Mouse (Mus musculus): ENCODE data around the gene Nup214. TPM values are rescaled to one million over a fixed set of nuclear protein-coding genes. Genes with fewer than 3 reads are reported as not detected.
"Not testable (repeated sequence)": the region's sequence is repeated elsewhere in the genome, so short reads cannot be mapped to it uniquely, and the experiment has no call there.

The Nup214 gene
- polyA plus RNA-seq, 1 experiment from 2014 or later, result 63.7 TPM

GRCm38 (mm10) chr2:32024372-32024771, 50.1 kb downstream of the Nup214 start:
- no peak overlapping the region for H3K4me2 ChIP-seq (replicated peaks)
- 89% methylated on average over 4 of the region's 4 CpGs for WGBS
- H3K9me3 ChIP-seq, result no peaks in the 10 kb centered on the region
- H3K4me1 ChIP-seq, result no peaks in the 10 kb centered on the region
- no peak overlapping the region for H3K4me3 ChIP-seq
- H3K9ac ChIP-seq, result no peak overlapping the region
- no peak for ATAC-seq (ENCODE audit: low FRiP score, low read depth)
- H3K27ac ChIP-seq, result no peak overlapping the region
- H3K27me3 ChIP-seq (replicated peaks), result no peaks in the 10 kb centered on the region
- peaks cover 88% of the 10 kb centered on the region for H3K36me3 ChIP-seq

DNA sequence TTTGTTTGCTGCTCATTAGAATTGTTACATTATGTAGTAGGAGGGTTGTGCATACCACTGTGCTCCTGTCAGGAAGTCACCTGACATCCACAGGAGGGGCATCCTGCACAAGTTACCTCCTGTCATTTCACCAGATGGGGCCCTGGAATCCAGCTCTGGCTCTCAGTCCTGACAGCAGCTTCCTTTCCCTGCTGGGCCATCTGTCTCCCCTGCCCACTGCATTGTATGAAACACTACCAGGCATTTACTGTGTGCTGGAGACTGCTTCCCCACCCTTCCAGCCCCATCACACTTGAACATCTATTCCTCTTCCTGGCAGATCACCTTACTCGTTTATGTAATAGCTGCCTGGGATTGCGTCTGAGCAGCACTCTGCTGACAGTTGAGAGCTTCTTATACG, 55.4 kb downstream of the Nup214 start:
- no peak for ATAC-seq (ENCODE audit: low FRiP score, low read depth)
- Histone ChIP-seq H3K36me3 (peaks cover 89% of the 10 kb centered on the region), H3K9me3 (no peaks in the 10 kb centered on the region), H3K27me3 (replicated peaks) (no peaks in the 10 kb centered on the region), H3K4me1 (no peaks in the 10 kb centered on the region), H3K27ac (no peak overlapping the region), H3K4me2 (replicated peaks) (no peak overlapping the region), H3K9ac (no peak overlapping the region), H3K4me3 (no peak overlapping the region)
- WGBS, result 80% methylated on average over 3 of the region's 3 CpGs

- no peak for ATAC-seq (ENCODE audit: low FRiP score, low read depth)
- H3K4me2 ChIP-seq (replicated peaks), result no peak overlapping the region
- H3K27me3 ChIP-seq (replicated peaks), result no peaks in the 10 kb centered on the region
- peaks cover 87% of the 10 kb centered on the region for H3K36me3 ChIP-seq
- H3K4me3 ChIP-seq, result no peak overlapping the region
- H3K27ac ChIP-seq, result no peak overlapping the region
- H3K4me1 ChIP-seq, result no peaks in the 10 kb centered on the region
- WGBS, result 93% methylated on average over 6 of the region's 6 CpGs
- H3K9ac ChIP-seq, result no peak overlapping the region
- H3K9me3 ChIP-seq, result no peaks in the 10 kb centered on the region
Observed at GRCm38 (mm10) chr2:32033436-32033835, 59.2 kb downstream of the Nup214 start.

DNA sequence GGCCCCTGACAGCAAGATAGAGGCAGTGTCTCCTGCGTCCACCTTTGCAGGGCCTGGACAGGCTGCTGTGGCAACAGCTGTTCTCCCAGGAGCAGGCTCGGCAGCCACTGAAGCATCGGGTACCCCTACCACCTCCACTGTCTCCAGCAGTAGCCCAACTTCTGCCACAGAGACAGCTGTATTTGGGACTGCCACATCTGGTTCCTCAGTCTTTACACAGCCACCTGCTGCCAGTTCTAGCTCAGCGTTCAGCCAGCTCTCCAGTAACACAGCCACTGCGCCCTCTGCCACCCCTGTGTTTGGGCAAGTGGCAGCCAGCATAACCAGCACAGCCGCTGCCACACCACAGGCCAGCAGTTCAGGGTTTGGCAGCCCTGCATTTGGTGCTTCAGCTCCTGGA, 60.0 kb downstream of the Nup214 start:
- Histone ChIP-seq H3K4me3 (no peak overlapping the region), H3K27ac (no peak overlapping the region), H3K4me2 (replicated peaks) (no peak overlapping the region), H3K27me3 (replicated peaks) (no peaks in the 10 kb centered on the region), H3K36me3 (peaks cover 89% of the 10 kb centered on the region), H3K4me1 (no peaks in the 10 kb centered on the region), H3K9ac (no peak overlapping the region), H3K9me3 (no peaks in the 10 kb centered on the region)
- 96% methylated on average over 6 of the region's 6 CpGs for WGBS
- no peak for ATAC-seq (ENCODE audit: low FRiP score, low read depth)

GRCm38 (mm10) chr2:32037279-32037858, 63.1 kb downstream of the Nup214 start:
- no peak overlapping the region for H3K4me3 ChIP-seq
- no peaks in the 10 kb centered on the region for H3K9me3 ChIP-seq
- H3K9ac ChIP-seq, result no peak overlapping the region
- H3K4me1 ChIP-seq, result no peaks in the 10 kb centered on the region
- H3K4me2 ChIP-seq (replicated peaks), result no peak overlapping the region
- no peak overlapping the region for H3K27ac ChIP-seq
- H3K36me3 ChIP-seq, result peaks cover 89% of the 10 kb centered on the region
- no peak for ATAC-seq (ENCODE audit: low FRiP score, low read depth)
- 76% methylated on average over 6 of the region's 6 CpGs for WGBS
- no peaks in the 10 kb centered on the region for H3K27me3 ChIP-seq (replicated peaks)

DNA sequence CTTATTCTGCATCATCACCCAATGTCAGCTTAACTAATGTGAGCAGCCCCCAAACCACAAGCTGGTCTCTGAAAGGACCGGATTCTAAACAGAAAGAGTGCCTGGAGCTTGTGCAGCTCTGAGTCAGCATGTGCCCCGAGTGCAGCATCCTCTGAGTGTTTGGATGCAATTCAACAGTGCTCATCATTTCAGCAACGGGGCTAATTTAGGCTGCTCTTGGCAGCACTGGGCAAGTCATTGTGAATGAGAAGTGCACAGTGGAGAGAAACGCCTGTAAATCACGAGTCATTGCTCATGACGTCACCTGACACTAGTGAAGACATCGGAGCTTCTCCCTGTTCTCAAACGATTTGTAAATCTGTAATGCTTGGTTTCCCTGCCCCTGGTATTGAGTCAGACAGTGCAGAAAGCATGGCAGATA, 64.4 kb downstream of the Nup214 start:
- Histone ChIP-seq H3K9me3 (no peaks in the 10 kb centered on the region), H3K9ac (no peak overlapping the region), H3K27ac (no peak overlapping the region), H3K27me3 (replicated peaks) (no peaks in the 10 kb centered on the region), H3K4me1 (no peaks in the 10 kb centered on the region), H3K4me3 (no peak overlapping the region), H3K4me2 (replicated peaks) (no peak overlapping the region), H3K36me3 (peaks cover 90% of the 10 kb centered on the region)
- 84% methylated on average over 8 of the region's 8 CpGs for WGBS
- ATAC-seq (ENCODE audit: low FRiP score, low read depth), result no peak

- H3K4me2 ChIP-seq (replicated peaks); H3K4me3 ChIP-seq; H3K27me3 ChIP-seq (replicated peaks); ATAC-seq (ENCODE audit: low FRiP score, low read depth); H3K4me1 ChIP-seq; H3K9me3 ChIP-seq; H3K27ac ChIP-seq; H3K9ac ChIP-seq: not testable (repeated sequence)
- 92% methylated on average over 9 of the region's 9 CpGs for WGBS
- peaks cover 87% of the 10 kb centered on the region for H3K36me3 ChIP-seq
Observed at GRCm38 (mm10) chr2:32040646-32041045, 66.4 kb downstream of the Nup214 start.

DNA sequence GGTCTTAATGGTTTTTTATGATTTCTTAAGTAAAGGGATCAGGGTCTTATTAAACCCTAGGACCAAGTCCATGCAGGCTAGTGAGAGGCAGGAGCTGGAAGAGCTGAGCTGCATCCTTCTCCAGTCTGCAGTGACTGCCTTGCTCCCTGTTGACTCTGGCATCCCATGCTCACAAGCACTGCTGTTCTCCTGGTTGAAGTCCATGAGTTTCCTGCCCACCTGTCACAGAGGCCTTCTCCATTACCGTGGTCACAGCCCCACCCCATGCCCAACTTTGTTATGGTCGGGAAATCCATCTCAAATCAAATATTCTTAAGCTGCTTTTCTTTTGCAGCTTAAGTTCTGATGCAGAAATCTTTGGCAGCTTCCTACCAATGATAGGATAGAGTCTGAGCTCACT, 66.9 kb downstream of the Nup214 start:
- WGBS, result 93% methylated on average over 2 of the region's 2 CpGs
- Histone ChIP-seq H3K9ac (no peak overlapping the region), H3K9me3 (no peaks in the 10 kb centered on the region), H3K27ac (no peak overlapping the region), H3K36me3 (peaks cover 89% of the 10 kb centered on the region), H3K4me3 (no peak overlapping the region), H3K4me2 (replicated peaks) (no peak overlapping the region), H3K4me1 (no peaks in the 10 kb centered on the region), H3K27me3 (replicated peaks) (no peaks in the 10 kb centered on the region)
- ATAC-seq (ENCODE audit: low FRiP score, low read depth), result no peak

DNA sequence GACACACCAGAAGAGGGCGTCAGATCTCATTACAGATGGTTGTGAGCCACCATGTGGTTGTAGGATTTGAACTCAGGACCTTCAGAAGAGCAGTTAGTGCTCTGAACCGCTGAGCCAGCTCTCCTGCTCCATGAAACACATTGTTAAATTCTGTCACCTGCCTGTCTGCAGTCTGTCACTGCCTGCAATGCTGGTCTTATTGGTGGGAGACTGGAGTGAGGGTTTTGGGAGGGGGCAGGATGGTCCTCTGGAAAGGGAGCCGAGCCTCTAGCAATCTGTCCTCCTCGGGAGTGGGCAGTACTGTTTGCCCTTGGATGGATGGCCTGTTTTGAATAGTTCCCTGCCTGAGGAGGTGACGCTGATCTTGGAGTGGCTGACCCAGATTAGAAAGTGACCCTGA, 69.6 kb downstream of the Nup214 start:
- H3K4me1 ChIP-seq, result no peaks in the 10 kb centered on the region
- H3K9me3 ChIP-seq, result no peaks in the 10 kb centered on the region
- no peak overlapping the region for H3K4me3 ChIP-seq
- H3K4me2 ChIP-seq (replicated peaks), result no peak overlapping the region
- 76% methylated on average over 5 of the region's 5 CpGs for WGBS
- peaks cover 89% of the 10 kb centered on the region for H3K36me3 ChIP-seq
- H3K27me3 ChIP-seq (replicated peaks), result no peaks in the 10 kb centered on the region
- no peak for ATAC-seq (ENCODE audit: low FRiP score, low read depth)
- H3K27ac ChIP-seq, result no peak overlapping the region
- H3K9ac ChIP-seq, result no peak overlapping the region

DNA sequence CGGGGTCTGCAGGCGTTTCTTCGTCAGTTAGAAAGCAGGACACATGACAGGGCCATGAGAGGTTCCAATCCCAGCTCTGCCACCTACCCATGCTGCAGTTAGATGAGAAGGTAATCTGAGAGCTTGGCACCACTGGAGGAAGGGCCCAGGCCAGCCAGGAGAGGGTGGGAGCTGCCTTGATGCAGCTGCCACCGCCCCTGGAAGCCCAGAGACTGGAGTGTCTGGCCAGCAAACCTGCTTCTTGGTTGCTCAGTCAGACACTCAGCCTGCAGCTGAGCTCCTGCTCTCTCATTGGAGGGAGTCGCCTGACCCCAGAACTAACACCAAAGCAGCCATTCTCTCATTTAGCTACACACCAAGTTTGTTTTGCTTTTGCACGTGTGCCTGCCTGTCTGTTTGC, 71.1 kb downstream of the Nup214 start:
- Histone ChIP-seq H3K27ac (no peak overlapping the region), H3K4me2 (replicated peaks) (no peak overlapping the region), H3K4me3 (no peak overlapping the region), H3K36me3 (peaks cover 87% of the 10 kb centered on the region), H3K27me3 (replicated peaks) (no peaks in the 10 kb centered on the region), H3K4me1 (no peaks in the 10 kb centered on the region), H3K9ac (no peak overlapping the region), H3K9me3 (no peaks in the 10 kb centered on the region)
- 86% methylated on average over 6 of the region's 6 CpGs for WGBS
- ATAC-seq (ENCODE audit: low FRiP score, low read depth), result no peak

DNA sequence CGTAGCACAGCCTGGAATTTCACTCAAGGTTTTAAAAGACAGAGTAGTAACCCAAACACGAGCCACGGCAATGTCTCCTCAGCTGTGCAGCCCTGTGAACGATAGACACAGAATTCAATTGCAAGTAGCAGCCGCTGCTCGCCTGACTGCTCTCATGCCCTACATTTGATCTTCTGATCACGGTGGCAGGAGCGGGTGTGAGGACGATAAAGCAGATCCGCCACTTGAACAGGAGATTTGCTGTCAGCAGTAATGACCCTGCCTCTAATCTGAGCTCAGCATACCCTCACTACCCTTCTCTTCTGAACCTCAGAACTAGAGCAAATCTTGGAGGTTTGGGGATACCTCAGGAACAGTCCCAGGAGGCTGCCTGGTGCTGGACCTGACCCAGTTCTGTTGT, 71.8 kb downstream of the Nup214 start:
- H3K27me3 ChIP-seq (replicated peaks), result no peaks in the 10 kb centered on the region
- H3K27ac ChIP-seq, result no peak overlapping the region
- 90% methylated on average over 10 of the region's 10 CpGs for WGBS
- no peak overlapping the region for H3K4me3 ChIP-seq
- H3K9me3 ChIP-seq, result no peaks in the 10 kb centered on the region
- peaks cover 87% of the 10 kb centered on the region for H3K36me3 ChIP-seq
- H3K4me2 ChIP-seq (replicated peaks), result no peak overlapping the region
- ATAC-seq (ENCODE audit: low FRiP score, low read depth), result no peak
- H3K4me1 ChIP-seq, result no peaks in the 10 kb centered on the region
- H3K9ac ChIP-seq, result no peak overlapping the region

GRCm38 (mm10) chr2:32047323-32047722, 73.1 kb downstream of the Nup214 start:
- no peak overlapping the region for H3K9ac ChIP-seq
- no peak for ATAC-seq (ENCODE audit: low FRiP score, low read depth)
- no peak overlapping the region for H3K4me3 ChIP-seq
- no peaks in the 10 kb centered on the region for H3K9me3 ChIP-seq
- no peak overlapping the region for H3K4me2 ChIP-seq (replicated peaks)
- H3K27ac ChIP-seq, result no peak overlapping the region
- WGBS, result 91% methylated on average over 10 of the region's 10 CpGs
- peaks cover 88% of the 10 kb centered on the region for H3K36me3 ChIP-seq
- H3K4me1 ChIP-seq, result no peaks in the 10 kb centered on the region
- no peaks in the 10 kb centered on the region for H3K27me3 ChIP-seq (replicated peaks)

DNA sequence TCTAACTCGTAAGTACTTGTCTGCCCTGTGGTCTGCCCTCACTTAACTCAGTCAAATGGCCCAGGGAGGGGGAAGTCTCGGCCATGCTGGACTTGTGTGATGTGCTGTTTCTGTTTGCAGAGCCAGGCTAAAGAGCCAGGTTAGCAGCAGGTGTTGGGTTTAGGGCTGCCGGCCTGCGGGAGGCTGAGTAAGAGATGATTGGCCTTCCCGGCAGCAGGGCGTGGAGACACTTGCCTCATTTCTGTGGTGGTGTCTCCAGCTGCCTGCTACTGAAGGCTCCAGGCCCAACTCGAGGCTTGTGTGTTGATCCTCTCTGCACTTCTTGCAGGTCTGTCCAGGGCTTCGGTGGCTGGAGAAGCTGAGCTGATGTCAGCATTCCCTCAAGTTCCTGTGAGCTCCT, 77.6 kb downstream of the Nup214 start:
- Histone ChIP-seq H3K27ac (no peak overlapping the region), H3K4me2 (replicated peaks) (no peak overlapping the region), H3K9ac (no peak overlapping the region), H3K4me3 (no peak overlapping the region), H3K9me3 (no peaks in the 10 kb centered on the region), H3K4me1 (0 out of 2 replicates have a peak, but pooled peaks cover 5% of the 10 kb centered on the region), H3K27me3 (replicated peaks) (no peaks in the 10 kb centered on the region), H3K36me3 (peaks cover 60% of the 10 kb centered on the region)
- WGBS, result 86% methylated on average over 8 of the region's 8 CpGs
- no peak for ATAC-seq (ENCODE audit: low FRiP score, low read depth)

All from neural tube, embryonic 12.5 days (tissue).